Mouse (Mus musculus) MEL (cell line): ENCODE measurements around the gene Gm4353. TPM values are rescaled to one million over a fixed set of nuclear protein-coding genes. Genes with fewer than 3 reads are reported as not detected.

Source experiments
- DNase-seq: peaks from one replicate; pipeline ENCODE4 v3.0.0; 2011; ENCODE audit warnings: low read depth, low spot score
- H3K27ac ChIP-seq: 2 replicates; pipeline ENCODE4 v1.5.1; 2012; ENCODE audit warnings: low read depth, mild to moderate bottlenecking, control low read depth, low read length, moderate library complexity; ENCODE audit not compliant: control insufficient read depth
- H3K27me3 ChIP-seq, 2 experiments: fragments of 150-350 bp in 1 of 2; sonication (generic) in 1 of 2; 2 replicates each; pipeline ENCODE4 v1.6.1; 2012; ENCODE audit warnings: low read length in 2 of 2, mild to moderate bottlenecking in 2 of 2, improper control_type of control experiment in 1 of 2, moderate library complexity in 1 of 2; ENCODE audit not compliant: insufficient read depth in 2 of 2, control insufficient read depth in 1 of 2
- H3K36me3 ChIP-seq, 2 experiments: 2 replicates each; pipeline ENCODE4 v1.6.1; 2012 to 2014; ENCODE audit warnings: low read length in 2 of 2, improper control_type of control experiment in 1 of 2, inconsistent platforms in 1 of 2, mild to moderate bottlenecking in 1 of 2; ENCODE audit not compliant: insufficient read depth in 2 of 2, control insufficient read depth in 1 of 2
- H3K4me1 ChIP-seq, 2 experiments: fragments of 150-350 bp in 1 of 2; sonication (generic) in 1 of 2; 2 replicates each; pipeline ENCODE4 v1.6.1; 2012; ENCODE audit warnings: low read length in 2 of 2, improper control_type of control experiment in 1 of 2, mild to moderate bottlenecking in 1 of 2; ENCODE audit not compliant: insufficient read depth in 2 of 2, control insufficient read depth in 1 of 2
- H3K4me3 ChIP-seq, 2 experiments: fragments of 150-350 bp in 1 of 2; sonication (generic) in 1 of 2; 2 replicates each; pipeline ENCODE4 v1.5.1; 2012; ENCODE audit warnings: low read depth in 2 of 2, low read length in 2 of 2, mild to moderate bottlenecking in 2 of 2, moderate library complexity in 2 of 2, control low read depth in 1 of 2, improper control_type of control experiment in 1 of 2; ENCODE audit not compliant: control insufficient read depth in 1 of 2, insufficient read depth in 1 of 2
- H3K79me2 ChIP-seq: 2 replicates; pipeline ENCODE4 v1.6.1; 2012; ENCODE audit warnings: mild to moderate bottlenecking, low read length, moderate library complexity; ENCODE audit not compliant: control insufficient read depth, poor library complexity, insufficient read depth
- H3K9ac ChIP-seq: 2 replicates; pipeline ENCODE4 v1.6.1; 2012; ENCODE audit warnings: low read depth, mild to moderate bottlenecking, control low read depth, low read length, moderate library complexity; ENCODE audit not compliant: control insufficient read depth, poor library complexity, severe bottlenecking
- H3K9me3 ChIP-seq: fragments of 150-350 bp; sonication (generic); replicated peaks from 2 replicates; pipeline ENCODE4 v1.6.1; 2012; ENCODE audit warnings: mild to moderate bottlenecking, low read length, improper control_type of control experiment, moderate library complexity; ENCODE audit not compliant: insufficient read depth
- CHD1 ChIP-seq: IDR thresholded peaks from 2 replicates; pipeline ENCODE4 v1.6.1; 2012; ENCODE audit warnings: low read depth, mild to moderate bottlenecking, inconsistent platforms, low read length, improper control_type of control experiment
- CTCF ChIP-seq, 3 experiments: IDR thresholded peaks in 2 of 3; conservative IDR thresholded peaks in 1 of 3; 2 replicates each; pipeline ENCODE4 v1.5.1; 2011 to 2012; ENCODE audit warnings: low read length in 3 of 3, low read depth in 2 of 3, mild to moderate bottlenecking in 2 of 3, improper control_type of control experiment in 1 of 3, inconsistent platforms in 1 of 3, mixed read lengths in 1 of 3, moderate library complexity in 1 of 3; ENCODE audit not compliant: control insufficient read depth in 1 of 3, insufficient read depth in 1 of 3, poor library complexity in 1 of 3, severe bottlenecking in 1 of 3
- E2F4 ChIP-seq: IDR thresholded peaks from 2 replicates; pipeline ENCODE4 v1.6.1; 2011; ENCODE audit warnings: low read depth, low read length, improper control_type of control experiment, borderline replicate concordance
- ELF1 ChIP-seq: IDR thresholded peaks from 2 replicates; pipeline ENCODE4 v1.6.1; 2014; ENCODE audit warnings: low read depth, mild to moderate bottlenecking, inconsistent platforms, low read length, improper control_type of control experiment, moderate library complexity
- GATA1 ChIP-seq: IDR thresholded peaks from 2 replicates; pipeline ENCODE4 v1.6.1; 2011; ENCODE audit warnings: low read depth, low read length, improper control_type of control experiment
- JUND ChIP-seq: IDR thresholded peaks from 2 replicates; pipeline ENCODE4 v1.6.1; 2011; ENCODE audit warnings: low read depth, mild to moderate bottlenecking, improper control_type of control experiment, low read length
- KAT2A ChIP-seq: conservative IDR thresholded peaks from 2 replicates; pipeline ENCODE4 v1.6.1; 2012; ENCODE audit warnings: low read depth, low read length, improper control_type of control experiment, inconsistent platforms
- MAFK ChIP-seq: IDR thresholded peaks from 2 replicates; pipeline ENCODE4 v1.6.1; 2011; ENCODE audit warnings: low read depth, mild to moderate bottlenecking, low read length, improper control_type of control experiment, borderline replicate concordance
- MAZ ChIP-seq: IDR thresholded peaks from 2 replicates; pipeline ENCODE4 v1.6.1; 2012; ENCODE audit warnings: low read depth, mild to moderate bottlenecking, inconsistent platforms, low read length, improper control_type of control experiment
- MYB ChIP-seq: IDR thresholded peaks from 2 replicates; pipeline ENCODE4 v1.6.1; 2011; ENCODE audit warnings: mild to moderate bottlenecking, low read depth, low read length, improper control_type of control experiment
- POLR2A ChIP-seq, 2 experiments: IDR thresholded peaks; 2 replicates each; pipeline ENCODE4 v1.6.1; 2011 to 2012; ENCODE audit warnings: low read length in 2 of 2, mild to moderate bottlenecking in 2 of 2, control low read depth in 1 of 2, improper control_type of control experiment in 1 of 2, low read depth in 1 of 2, moderate library complexity in 1 of 2; ENCODE audit not compliant: control insufficient read depth in 1 of 2, insufficient read depth in 1 of 2, poor library complexity in 1 of 2
- POLR2AphosphoS2 ChIP-seq: IDR thresholded peaks from 2 replicates; pipeline ENCODE4 v1.6.1; 2011; ENCODE audit warnings: low read length, improper control_type of control experiment
- POLR2AphosphoS5 ChIP-seq: IDR thresholded peaks from 2 replicates; pipeline ENCODE4 v1.6.1; 2012; ENCODE audit warnings: low read depth, borderline replicate concordance, mild to moderate bottlenecking, inconsistent platforms, low read length, moderate library complexity, mixed read lengths
- RAD21 ChIP-seq: IDR thresholded peaks from 2 replicates; pipeline ENCODE4 v1.6.1; 2011; ENCODE audit warnings: mild to moderate bottlenecking, low read depth, low read length, improper control_type of control experiment
- SIN3A ChIP-seq: IDR thresholded peaks from 2 replicates; pipeline ENCODE4 v1.6.1; 2012; ENCODE audit warnings: low read length, improper control_type of control experiment, inconsistent platforms
- TAL1 ChIP-seq: IDR thresholded peaks from 2 replicates; pipeline ENCODE4 v1.6.1; 2012; ENCODE audit warnings: mild to moderate bottlenecking, inconsistent platforms, low read length, moderate library complexity, mixed read lengths
- TBP ChIP-seq: IDR thresholded peaks from 2 replicates; pipeline ENCODE4 v1.8.0; 2011; ENCODE audit warnings: low read depth, low read length, improper control_type of control experiment
- TCF12 ChIP-seq: IDR thresholded peaks from 2 replicates; pipeline ENCODE4 v1.6.1; 2014; ENCODE audit warnings: low read depth, mild to moderate bottlenecking, inconsistent platforms, low read length, improper control_type of control experiment, moderate library complexity
- ZC3H11A ChIP-seq: IDR thresholded peaks from 2 replicates; pipeline ENCODE4 v1.6.1; 2012; ENCODE audit warnings: low read depth, mild to moderate bottlenecking, inconsistent platforms, low read length, improper control_type of control experiment
- ZKSCAN1 ChIP-seq: IDR thresholded peaks from 2 replicates; pipeline ENCODE4 v1.6.1; 2012; ENCODE audit warnings: low read depth, mild to moderate bottlenecking, inconsistent platforms, low read length, improper control_type of control experiment, moderate library complexity
- ZMIZ1 ChIP-seq: IDR thresholded peaks from 2 replicates; pipeline ENCODE4 v1.6.1; 2012; ENCODE audit warnings: low read depth, mild to moderate bottlenecking, inconsistent platforms, low read length, improper control_type of control experiment, moderate library complexity
- ZNF384 ChIP-seq: IDR thresholded peaks from 2 replicates; pipeline ENCODE4 v1.6.1; 2012; ENCODE audit warnings: low read depth, mild to moderate bottlenecking, inconsistent platforms, low read length, improper control_type of control experiment
- polyA plus RNA-seq, 2 experiments: library from polyadenylated mRNA; stranded (reverse) in 1 of 2; unstranded in 1 of 2; fragments of >175 nt in 1 of 2; fragments of >200 nt in 1 of 2; gene quantifications; 2 replicates each; pipeline versions ENCODE4 v1.2.1 to v1.2.4; 2012; ENCODE audit warnings: low replicate concordance in 2 of 2, low read depth in 1 of 2; ENCODE audit not compliant: insufficient read length in 2 of 2, insufficient read depth in 1 of 2, missing spikeins in 1 of 2
- total RNA-seq: library from RNA; depleted of rRNA; stranded (reverse); fragments of 300-350 nt; gene quantifications from 2 replicates; pipeline ENCODE4 v1.2.3, GENCODE M21; 2012

The Gm4353 gene
- total and polyA plus RNA-seq, 3 experiments: 21.0 to 22.7 TPM; not detected in 1

DNA sequence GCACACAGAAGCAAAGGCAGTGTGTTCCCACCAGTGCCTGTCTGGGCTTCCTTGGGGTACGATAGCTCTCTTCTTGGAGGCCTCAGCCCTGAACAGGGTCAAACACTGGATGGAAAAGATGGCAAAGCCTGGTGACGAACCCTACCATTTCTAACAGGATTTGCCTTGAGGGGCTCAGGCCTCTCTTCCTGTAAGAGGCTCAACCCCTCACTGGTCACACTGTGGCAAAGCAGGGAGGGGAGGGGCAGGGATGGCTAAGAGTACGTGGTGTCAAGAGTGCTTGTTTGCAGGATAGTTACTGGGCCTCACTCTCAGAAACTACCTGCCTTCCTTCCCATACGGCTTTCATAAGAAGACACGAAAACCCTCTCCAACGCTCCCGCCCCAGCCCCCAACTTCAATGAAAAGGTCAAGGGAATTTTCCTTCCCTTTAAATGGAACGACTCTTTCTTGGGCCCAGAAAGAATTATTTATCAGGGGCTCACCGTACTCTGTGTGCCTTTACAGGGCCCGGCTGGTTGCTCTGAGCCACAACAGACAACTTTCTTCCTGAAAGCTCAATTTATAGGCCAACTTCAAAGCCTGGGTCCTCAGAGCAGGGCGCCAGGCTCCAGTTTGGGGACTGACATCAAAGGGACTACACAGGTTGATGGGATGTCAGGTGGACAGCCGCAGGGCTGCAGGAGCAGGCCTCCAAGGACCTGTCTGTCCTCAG is 30.9 kb upstream of the Gm4353 start:
- no peaks in the 10 kb centered on the region for H3K27me3 ChIP-seq
- no peaks in the 10 kb centered on the region for H3K9me3 ChIP-seq
- DNase-seq: no peak
- H3K4me1 ChIP-seq: no peaks in the 10 kb centered on the region
- H3K4me3 ChIP-seq: no peak overlapping the region
- no peak for TF ChIP-seq MAZ
- TF ChIP-seq MAFK: no peak
- no peak for TF ChIP-seq POLR2AphosphoS5
- TF ChIP-seq TAL1: no peak
- no peak for TF ChIP-seq ZKSCAN1
- TF ChIP-seq ELF1: no peak
- TF ChIP-seq TBP: no peak
- TF ChIP-seq RAD21: no peak
- no peak for TF ChIP-seq MYB
- no peak for TF ChIP-seq ZNF384
- TF ChIP-seq POLR2A (IDR thresholded peaks at IDR 0.05; ENCODE audit: control insufficient read depth in 1 of 2, insufficient read depth in 1 of 2, low read depth in 1 of 2, low read length in 2 of 2, poor library complexity in 1 of 2): no peak
- no peak for TF ChIP-seq TCF12
- no peak for TF ChIP-seq GATA1
- no peaks in the 10 kb centered on the region for H3K36me3 ChIP-seq
- H3K79me2 ChIP-seq: no peaks in the 10 kb centered on the region
- H3K27ac ChIP-seq: no peak overlapping the region
- no peak overlapping the region for H3K9ac ChIP-seq

DNA sequence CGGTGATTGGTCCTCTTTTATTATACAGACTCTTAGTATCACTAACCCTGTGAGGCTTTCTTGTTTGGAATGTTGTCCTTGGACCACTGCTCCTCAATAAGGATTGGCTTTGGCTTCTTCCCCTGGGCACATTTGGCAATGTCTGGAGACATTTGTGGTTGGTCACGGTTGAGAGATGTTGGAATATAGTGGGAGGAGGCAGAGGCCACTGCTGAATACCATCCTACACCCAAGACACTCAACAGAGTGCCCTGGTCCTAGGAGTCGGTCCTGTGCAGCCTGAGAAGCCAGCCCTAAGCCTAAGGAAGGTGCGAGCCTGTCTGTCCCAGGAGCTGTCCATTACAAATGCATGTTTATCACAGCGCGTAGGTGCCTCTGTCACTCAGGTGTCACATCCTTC is 27.1 kb upstream of the Gm4353 start:
- Histone ChIP-seq H3K27me3 (no peaks in the 10 kb centered on the region), H3K9ac (no peak overlapping the region), H3K79me2 (no peaks in the 10 kb centered on the region), H3K9me3 (no peaks in the 10 kb centered on the region), H3K4me3 (no peak overlapping the region), H3K27ac (no peak overlapping the region), H3K36me3 (no peaks in the 10 kb centered on the region), H3K4me1 (no peaks in the 10 kb centered on the region)
- no peak for DNase-seq
- TF ChIP-seq JUND: no peak
- no peak for TF ChIP-seq ZNF384
- no peak for TF ChIP-seq ZMIZ1
- TF ChIP-seq TAL1: no peak
- no peak for TF ChIP-seq CTCF (IDR thresholded peaks at IDR 0.05 in 2 of 3, conservative IDR thresholded peaks at IDR 0.05 in 1 of 3; ENCODE audit: control insufficient read depth in 1 of 3, insufficient read depth in 1 of 3, low read depth in 2 of 3, low read length in 3 of 3, poor library complexity in 1 of 3, severe bottlenecking in 1 of 3)
- no peak for TF ChIP-seq MAFK
- TF ChIP-seq KAT2A: no peak
- no peak for TF ChIP-seq E2F4
- no peak for TF ChIP-seq CHD1
- no peak for TF ChIP-seq SIN3A
- no peak for TF ChIP-seq ZC3H11A
- no peak for TF ChIP-seq POLR2AphosphoS2
